Mouse (Mus musculus): ENCODE measurements around the gene Itga3.
"Not testable (repeated sequence)": the region's sequence is repeated elsewhere in the genome, so short reads cannot be mapped to it uniquely, and the experiment has no call there.

Itga3 gene

DNA sequence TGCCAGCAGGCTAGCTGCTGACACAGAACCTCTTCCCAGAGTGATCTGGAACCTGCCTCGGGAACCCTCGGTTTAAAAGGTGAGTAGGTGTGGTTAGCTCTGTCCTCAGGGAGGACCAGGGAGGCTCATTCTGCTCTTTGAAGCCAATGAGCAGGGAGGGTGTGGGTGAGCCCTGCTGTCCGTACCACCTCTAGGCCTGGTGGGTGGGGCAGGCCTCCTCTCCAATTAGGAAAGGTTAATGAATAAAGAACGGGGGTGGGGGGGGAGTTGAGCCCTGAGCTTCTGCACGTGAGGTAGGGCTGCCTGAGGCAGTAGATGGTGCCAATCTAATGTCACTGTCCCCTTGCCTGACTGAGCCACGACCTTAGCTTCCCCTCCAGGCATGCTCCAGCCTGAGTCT lies 43.7 kb downstream of the Itga3 start:
- no peak for DNase-seq (ENCODE audit: low spot score)

DNA sequence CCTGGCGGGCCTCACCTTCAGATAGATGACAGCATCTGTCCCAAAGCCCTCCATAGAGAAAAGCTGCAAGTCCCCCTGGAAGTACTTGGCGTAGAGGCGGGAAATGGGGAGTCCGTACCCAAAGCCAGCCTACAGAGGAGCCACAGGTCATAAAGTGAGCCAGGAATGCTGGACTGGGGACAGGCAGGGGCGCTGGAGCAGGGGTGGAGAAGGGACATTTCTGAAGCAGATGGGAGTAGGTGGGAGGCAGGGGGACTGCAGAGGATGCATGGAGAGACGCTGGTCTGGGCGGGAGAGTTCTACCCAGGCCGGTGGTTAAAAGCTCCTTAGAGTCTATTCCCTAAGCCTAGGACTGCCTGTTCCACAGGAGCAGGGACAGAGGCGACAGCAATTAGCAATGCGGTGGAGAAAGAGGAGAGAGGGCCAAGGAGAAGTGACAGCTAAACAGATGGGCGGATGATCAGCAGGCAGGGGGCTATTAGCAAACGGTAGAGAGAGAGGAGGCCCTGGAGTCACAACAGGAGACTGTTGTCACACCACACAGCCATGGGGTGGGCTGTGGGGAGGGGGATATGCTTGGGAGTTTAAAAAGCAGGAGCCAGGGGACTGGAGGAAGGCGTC lies 48.6 kb downstream of the Itga3 start:
- no peak for DNase-seq (ENCODE audit: low spot score)

DNA sequence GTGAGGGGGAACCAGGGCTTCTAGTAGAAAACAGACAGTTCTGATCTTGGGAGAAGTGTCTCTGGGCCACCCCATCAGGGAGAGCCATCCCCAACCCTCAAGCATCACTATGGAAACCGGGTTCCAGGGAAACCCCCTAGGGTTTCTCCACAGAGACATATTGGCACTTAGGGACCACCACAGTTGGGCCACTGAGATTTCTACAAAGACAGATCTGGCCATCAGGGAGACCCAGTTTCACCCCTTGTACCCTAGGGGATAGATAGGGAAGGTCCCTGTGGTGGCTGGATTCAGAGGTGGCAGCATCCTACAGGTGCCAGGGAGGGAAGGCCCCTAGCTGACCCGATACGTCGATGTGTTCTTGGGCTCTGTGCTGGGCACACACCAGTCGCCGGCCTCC lies 49.8 kb downstream of the Itga3 start:
- DNase-seq (ENCODE audit: low spot score), result no peak

DNA sequence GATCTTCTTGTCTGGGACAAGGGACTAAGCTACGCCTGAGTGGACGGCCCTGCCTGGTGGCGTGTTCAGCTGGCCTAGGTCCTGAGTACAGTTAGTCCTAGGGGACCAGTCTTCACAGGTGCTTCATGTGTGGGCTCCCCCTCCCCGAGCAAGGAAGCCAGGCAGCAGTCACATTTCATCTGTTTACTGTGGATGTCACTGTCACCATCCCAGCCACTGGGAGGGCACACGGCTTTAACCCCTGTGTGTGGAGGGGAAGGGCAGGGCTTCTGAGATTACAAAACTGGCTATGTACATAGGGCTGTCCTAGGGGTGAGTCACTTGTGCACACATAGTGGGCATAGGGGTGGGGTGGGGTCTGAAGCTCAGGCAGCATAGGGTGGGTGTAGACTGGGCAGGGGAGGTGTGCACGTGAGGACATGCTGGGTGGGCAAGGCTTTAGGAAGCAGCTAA lies 50.5 kb downstream of the Itga3 start:
- DNase-seq (ENCODE audit: low spot score), result no peak

DNA sequence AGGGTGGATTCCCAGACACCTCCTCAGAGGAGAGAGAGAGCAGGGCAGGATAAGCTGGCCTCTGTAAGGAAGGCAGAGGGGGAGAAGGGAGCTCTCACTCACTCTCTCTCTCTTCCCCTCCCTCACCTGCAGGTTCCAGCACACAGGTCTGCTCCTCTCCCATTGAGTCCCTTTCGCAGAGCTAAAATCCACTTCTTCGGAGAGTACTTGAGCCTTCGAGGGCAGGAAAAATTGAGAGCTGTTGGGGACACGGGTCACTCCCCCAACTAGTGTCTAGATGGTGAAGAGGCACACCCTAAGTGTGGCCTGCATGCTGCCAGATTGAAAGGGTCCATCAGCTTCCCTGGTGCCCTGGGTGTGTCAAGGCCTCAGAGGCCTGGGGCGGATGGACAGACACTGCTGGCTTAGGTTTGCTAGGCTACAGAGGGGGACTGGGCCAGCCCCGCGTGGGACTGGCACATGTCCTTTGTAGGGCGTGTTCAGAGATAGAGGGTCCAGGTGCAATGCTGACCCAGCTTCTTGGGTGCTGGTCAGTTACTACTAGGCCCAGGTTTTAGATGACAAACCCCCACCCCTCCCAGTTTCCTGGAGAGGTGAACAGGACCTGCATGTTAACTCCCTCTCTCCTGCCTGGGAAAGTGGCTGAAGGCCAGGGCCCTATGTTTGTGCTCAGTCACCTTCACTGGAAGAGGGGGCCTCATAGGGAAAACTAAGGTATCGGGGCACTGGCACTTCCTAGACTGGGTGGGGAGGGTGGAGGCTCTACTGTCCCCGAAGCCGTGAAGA lies 51.2 kb downstream of the Itga3 start:
- DNase-seq (ENCODE audit: low spot score), result no peak

DNA sequence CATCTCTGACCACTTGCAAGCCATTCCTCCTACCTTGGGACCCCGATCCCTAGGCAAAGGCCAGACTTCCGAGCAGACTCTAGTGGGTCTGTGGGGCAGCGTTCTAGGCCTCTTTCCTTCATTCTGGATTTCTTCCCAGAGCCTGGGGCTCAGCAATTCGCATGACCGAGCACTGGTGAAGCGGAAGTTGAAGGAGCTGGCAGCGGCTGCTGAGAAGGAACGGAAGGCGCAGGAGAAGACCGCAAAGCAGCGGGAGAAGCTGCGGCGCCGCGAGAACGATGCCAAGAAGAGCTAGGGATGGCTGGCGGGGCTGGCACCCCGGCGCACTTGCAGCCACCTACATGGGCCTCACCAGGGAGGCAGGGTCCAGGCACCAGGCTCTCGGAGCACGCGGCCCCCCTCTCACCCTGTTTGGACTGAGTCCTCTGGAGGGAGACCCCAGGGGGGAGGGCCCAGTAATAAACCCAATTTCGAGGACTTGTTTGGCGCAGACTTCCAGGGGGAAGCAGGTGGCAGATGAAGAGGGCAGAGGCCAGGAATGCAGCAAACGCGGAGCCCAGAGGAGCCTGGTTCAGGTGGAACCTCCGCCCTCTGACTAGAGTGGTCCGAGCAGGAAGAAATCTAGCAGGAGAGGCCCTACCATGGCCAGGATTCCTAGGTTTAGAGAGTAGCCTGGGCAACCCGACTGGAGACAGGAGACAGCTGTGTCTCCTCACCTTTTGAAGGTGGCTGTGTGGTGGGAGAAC lies 52.0 kb downstream of the Itga3 start:
- DNase-seq (ENCODE audit: low spot score), result no peak

DNA sequence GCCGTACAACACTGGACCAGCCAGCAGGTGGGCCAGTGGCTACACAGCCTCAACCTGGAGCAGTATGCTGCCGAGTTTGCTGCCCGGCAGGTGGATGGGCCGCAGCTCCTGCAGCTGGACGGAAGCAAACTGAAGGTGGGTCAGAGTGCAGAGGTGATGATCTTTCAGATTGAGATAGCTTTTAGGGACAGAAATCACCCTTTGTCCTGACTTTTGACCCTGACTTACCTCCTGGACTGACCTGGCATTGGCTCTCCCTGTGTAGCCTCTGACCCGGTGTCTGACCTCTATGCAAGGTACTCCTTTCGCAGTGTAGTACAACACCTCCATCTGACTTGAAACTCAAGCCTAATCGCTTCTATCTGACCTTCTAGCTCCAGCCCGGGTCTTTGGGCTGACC lies 53.1 kb downstream of the Itga3 start:
- DNase-seq (ENCODE audit: low spot score), result no peak

DNA sequence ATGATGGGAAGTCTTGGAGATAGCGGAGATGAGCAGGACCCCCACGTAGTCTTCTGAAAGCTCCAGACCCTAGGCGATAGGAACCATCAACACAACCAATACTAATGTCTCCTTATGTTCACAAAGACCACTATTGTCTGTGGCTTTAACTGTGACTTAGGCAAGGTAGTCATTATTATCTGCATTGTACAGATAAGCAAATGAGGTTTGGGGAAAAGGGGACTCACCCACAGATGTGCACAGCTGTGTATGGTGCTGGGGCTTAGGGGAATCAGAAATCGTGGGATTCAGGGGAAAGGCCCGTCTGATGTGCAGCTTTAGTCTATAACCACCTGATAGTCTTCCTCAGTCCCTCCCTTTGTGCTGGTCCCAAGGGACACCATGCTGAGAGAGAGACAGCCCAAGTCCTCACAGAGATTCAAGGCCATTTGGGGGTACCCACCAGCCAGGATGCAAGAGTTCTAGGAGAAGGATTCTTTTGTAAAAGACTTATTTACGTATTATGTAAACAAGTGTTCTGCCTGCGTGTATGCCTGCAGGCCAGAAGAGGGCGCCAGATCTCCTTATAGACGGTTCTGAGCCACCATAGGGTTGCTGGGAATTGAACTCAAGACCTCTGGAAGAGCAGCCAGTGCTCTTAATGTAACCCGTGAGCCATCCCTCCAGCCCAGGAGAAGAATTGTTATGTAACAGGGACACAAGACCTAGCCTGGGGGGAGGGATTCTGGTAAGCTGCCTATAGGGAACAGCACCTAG lies 54.2 kb downstream of the Itga3 start:
- no peak for DNase-seq (ENCODE audit: low spot score)

DNA sequence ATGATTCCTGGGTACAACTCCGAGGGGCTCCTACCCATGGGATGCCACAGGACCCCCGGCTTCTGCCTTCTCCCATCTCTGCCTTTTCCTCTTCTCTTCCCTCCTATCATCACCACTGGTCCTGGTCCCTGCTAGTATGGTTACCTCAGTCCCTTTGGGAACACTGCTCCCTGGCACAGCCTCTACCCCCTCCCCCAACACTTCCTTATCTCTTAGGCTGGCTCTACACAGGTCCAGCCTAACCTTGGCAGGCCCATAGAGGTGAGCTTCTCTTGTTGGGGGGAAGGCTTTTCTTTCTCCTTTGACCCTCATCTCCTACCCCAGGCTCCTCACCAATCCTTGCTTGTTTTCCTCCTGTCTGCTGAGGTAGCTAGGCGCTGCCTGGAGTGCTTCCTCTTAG lies 61.1 kb downstream of the Itga3 start:
- DNase-seq (ENCODE audit: low spot score), result no peak

DNA sequence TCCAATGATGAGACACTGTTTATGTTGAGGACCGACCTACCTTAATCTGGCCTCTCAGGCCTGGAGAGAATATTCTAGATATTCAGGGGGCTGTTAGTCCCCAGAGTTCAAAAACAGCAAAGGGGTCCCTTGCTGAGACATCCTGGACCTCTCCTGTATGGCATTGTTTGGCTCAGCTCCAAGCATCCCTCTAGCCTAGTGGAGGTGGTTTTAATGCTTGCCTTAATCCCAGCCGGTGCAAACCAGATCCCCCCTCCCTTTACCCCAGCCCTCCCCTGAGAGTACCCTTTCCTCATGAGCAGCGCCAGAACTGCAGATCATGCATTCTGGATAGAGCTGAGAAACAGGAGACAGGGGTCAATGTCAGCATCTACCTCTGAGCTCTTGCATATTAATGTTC lies 64.1 kb downstream of the Itga3 start:
- DNase-seq (ENCODE audit: low spot score), result no peak

DNA sequence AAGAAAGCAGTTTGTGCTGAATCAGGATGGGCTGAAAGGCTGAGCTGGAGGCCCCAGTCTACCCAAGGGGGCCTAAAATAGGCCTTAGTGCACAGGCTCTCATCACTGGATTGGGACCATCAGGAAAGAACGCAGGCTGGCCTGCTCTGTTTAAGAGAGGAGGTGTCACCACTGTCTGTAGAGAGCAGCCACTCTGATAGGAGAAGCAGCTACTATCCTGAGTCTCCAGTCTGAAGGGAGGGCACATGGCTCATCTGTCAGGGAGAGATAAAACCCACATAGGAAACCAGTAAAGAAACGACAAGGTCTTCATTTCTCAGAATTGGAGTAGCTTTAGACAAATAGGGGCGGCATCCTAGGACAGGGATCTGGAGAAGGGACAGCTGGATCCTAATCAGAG lies 64.5 kb downstream of the Itga3 start:
- no peak for DNase-seq (ENCODE audit: low spot score)

DNA sequence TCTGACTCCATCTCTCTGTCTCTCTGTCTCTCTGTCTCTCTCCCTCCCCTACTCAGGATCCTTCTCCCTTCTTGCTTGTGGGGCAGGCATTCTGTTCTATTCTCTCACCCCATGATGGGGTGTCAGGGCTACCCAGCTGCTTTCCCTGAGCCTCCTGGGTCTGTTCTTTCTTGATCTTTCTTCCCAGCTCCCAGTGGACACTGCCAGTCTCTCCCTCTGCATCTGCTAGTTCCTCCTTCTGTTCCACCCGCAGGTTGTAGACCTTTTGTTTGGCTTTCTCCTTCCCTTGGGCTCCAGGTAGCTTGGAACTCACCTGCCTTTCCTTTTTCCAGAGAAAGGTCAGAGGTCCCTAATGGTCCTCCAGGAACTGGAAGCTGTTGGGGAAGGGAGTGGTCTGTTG lies 65.2 kb downstream of the Itga3 start:
- no peak for DNase-seq (ENCODE audit: low spot score)

DNA sequence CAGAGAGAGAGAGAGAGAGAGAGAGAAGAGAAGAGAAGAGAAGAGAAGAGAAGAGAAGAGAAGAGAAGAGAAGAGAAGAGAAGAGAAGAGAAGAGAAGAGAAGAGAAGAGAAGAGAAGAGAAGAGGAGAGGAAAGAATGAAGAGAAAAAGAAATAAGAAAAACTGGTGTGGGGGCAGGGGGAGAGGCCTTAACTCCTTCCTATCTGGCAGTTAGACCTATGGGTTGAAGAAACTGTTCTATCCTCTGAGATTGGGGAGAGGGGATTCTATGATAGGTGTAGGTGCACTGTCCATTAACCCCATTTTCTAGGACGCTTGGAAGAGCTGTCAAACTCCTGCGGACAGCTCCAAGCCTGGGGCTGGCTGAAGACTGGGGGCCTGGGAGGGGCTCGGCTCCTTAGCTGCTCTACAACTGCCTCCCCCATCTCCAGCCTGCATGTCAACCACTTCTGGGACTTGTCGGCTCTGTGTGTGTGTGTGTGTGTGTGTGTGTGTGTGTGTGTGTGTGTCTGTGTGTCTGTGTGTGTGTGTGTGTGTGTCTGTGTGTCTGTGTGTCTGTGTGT lies 65.7 kb downstream of the Itga3 start:
- DNase-seq (ENCODE audit: low spot score), result not testable (repeated sequence)

DNA sequence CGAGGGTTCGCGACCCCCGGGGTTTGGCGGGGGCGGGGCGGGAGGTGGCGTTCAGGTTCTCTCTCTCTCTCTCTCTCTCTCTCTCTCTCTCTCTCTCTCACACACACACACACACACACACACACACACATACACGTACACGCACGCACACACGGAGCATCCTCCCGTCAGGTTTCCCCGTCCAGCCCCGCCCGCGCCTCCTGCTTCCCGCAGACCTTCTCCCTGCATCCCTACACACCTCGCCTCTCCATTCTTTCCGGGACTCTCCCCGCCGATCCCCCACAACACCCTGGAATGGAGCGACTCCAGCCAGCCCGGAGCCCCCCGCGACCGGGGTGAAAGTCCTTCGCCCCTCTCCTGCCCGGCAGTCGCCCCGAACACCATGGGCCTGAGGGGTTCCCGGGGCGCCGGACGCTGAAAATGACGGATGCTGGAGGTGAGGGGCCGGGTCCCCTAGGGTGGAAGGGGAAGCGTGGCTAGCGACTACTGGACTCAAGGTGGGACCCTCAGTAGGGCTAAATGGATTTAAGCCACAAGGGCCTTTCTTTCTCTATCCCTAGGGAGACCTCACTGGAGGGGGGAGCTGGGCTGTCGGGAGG lies 66.4 kb downstream of the Itga3 start:
- peak; percentile 71 for DNase-seq (ENCODE audit: low spot score)

DNA sequence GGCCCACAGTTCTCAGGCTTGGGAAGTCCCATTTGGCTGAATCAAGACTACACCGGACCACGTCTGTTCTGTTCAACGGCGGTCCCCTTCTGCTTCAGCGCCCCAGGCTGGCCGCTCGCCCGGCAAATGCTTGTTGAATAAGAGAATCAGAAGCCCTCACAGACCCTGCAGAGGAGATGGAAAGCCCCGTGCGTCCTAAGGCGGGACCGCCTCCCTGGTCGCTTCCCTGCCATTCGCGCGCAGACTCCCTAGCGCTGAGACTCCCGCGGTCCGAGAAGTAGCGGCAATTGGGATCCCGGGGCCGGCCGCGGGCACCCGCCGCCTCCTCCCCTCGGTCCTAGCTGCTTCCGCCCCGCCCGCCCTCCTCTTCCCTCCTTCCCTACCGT lies 67.0 kb downstream of the Itga3 start, which contains the start of gene Samd14:
Gene Samd14 (plus strand): TSS at position 251 of the 386 bp plus-strand sequence.
- DNase-seq (ENCODE audit: low spot score), result peak; percentile 78

DNA sequence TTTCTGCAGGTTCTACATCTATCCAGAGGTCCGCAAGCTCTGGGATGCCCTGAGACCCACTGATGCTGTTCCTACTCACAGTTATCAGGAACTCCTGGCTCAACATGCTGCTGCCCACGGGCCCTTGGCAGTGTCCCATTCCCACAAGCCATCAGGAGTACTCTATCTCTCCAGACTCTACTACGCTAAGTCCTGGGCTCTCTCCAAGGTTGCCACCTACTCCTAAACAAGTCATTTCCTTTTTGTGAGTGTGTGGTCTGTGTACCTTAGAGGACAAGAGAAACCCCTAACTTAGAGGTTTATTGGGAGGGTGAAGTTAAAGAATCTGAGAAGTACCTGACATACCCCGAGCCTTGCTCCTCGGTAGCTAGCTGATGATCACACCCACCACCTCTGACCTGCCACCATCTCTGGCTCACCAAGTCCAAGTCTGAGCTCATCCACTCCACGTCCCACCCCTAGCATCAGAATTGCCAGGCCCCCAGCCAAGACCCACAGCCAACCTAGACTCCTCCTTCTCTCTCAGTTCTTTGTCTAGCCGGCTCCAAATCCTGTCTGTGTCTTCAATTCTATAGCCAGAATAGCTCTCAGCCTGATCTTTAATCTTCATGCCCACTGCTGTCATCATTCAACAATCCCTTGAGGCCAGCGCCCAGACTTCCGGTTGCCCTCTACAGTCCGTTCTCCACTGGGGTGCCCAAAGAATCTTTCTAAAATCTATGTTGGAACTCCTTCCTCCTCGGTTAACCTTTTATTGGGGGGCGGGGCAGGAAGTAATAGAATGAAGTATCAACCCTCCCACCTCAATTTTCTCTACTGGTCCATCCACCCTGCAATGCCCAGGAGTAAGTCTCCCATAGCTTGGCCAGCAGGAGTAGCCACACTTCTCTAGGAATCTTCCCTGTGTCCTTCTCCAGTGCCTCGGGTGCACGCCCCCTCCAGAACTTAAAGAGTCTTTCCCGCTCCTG lies 67.7 kb downstream of the Itga3 start:
- DNase-seq (ENCODE audit: low spot score), result peak; percentile 62

DNA sequence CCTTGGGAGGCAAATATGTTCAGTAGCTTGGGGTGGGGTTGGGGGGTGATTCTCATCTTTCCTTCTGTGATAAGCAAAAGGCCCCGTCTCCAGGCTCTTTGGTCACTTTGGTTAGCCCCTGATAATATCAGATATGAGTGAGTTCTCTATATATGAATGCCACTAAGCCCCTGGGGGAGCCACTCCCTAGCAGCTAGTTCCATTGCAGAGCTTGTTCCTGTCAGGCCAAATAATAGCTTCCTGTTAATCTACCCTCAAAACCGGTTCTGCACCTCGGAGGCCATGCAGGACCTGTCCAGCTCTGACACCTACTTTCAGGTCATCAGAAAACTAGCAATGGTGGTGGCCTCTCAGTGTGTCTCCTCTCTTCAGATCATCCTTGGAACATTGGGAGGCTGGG lies 69.2 kb downstream of the Itga3 start:
- no peak for DNase-seq (ENCODE audit: low spot score)

DNA sequence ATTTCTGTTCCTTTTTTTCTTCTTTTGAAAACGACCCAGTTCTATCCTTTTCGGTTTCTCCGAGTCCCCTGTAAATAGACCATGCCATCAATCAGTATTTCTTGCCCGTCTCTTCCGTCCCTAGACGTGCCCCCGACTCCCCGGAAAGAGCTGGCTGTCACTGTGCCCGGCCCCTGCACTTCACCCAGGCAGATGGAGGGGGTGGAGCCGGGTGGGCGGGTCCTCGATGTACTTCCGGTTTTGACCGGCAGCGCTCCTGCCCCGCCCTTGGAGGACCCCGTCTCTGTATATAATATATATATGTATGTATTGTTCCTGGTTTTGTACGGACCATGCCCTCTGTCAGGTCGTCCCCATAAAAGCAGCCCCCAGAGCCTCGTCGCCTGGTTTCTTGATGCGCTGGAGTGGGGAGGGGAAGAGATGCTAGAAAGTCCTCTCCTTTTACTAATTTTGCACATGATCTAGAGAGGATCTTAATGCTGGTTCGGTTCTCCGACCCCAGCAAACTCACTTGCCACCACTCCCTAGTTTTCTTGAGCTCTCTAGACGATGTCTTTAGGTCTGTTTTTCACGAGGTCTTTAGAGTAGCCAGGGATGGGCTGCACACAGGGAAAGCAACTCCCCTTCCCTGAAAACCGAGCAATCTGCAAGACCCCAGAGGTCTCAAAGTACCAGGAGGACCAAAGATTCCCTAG lies 69.9 kb downstream of the Itga3 start:
- DNase-seq (ENCODE audit: low spot score), result peak; percentile 90

DNA sequence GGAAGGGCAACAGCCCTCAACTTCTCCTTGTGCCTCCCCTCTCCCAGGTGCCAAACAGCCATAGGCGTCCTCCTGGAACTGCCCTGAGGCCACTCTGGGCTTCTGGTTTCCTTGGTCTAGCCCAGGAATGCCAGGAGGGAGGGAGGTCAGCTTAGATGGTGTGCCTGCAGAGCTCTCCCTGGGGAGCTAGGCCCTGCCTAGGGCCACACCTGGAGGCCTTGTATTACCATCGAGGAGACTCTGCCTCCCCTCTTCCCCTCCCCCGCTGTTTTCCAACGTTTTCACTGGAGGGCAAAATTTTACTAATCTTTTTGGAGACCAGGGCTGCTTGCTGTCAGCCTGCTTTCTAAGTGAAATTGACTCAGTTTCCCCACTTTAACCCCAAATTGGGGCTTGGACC lies 70.6 kb downstream of the Itga3 start:
- DNase-seq (ENCODE audit: low spot score), result no peak

DNA sequence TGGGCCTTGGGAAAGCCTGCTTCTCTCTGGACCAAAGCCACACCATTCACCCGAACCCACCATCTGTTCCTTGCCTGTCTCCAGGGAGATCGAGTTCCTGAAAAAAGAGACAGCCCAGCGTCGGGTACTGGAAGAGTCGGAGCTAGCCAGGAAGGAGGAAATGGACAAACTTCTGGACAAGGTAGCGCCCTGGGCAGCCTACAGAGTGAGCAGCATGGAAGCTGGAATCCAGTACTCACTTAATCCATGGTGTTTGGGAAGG lies 71.7 kb downstream of the Itga3 start:
- DNase-seq (ENCODE audit: low spot score), result no peak
